Mouse (Mus musculus): Measurements from ENCODE around the gene Efhd1.
A peak's percentile ranks its signal among the peaks of the same experiment; 100 is the strongest.

Efhd1 gene

DNA sequence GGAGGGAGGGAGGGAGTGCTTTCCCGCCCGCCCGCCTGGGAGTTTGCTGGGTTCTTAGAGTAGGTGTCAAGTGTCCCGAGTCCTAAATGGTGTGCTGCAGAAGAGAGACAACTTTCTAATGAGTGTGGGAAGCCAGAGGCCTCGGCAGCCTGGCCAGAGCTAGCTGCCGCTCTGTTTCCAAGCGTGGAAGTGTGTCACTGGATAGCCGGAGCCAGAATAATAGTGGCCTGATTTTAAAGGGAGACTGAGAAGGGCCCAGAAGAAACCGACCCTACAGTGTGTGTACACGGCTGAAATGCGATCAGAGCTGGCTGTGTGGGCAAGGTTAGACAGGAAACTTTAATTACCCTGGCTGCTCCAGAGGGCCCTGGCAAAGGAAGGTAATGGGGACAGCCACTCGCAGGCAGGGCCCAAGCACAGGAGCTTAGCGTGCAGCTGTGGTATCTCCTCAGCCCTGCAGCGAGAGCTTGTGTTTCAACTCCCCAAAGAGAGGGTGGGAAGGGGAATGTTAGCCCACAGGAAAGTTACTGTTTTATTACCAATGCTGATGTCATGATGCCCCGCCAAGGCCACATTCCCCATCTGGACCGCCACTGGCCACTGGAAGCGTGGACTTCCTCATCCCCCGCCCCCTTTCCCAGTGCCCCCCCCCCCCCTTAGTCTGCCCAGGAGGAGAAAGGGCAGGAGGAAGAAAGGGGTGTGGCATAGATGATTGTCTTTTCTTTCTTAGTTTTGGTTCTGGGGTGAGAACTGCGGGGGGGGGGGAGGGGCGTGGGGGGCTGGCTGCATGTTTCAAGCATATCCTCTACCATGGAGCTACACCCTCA lies 6.7 kb downstream of the Efhd1 start:
- DNase-seq = no peak

- DNase-seq = no peak
Observed at GRCm38 (mm10) chr1:87271596-87271995, 7.4 kb downstream of the Efhd1 start.

GRCm38 (mm10) chr1:87272462-87272861 lies 8.3 kb downstream of the Efhd1 start:
- no peak for DNase-seq

- no peak for DNase-seq
Observed at GRCm38 (mm10) chr1:87273514-87273942, 9.4 kb downstream of the Efhd1 start.

GRCm38 (mm10) chr1:87274134-87274533 lies 10.0 kb downstream of the Efhd1 start:
- DNase-seq = no peak

- no peak for DNase-seq
Observed at GRCm38 (mm10) chr1:87275151-87275550, 11.0 kb downstream of the Efhd1 start.

GRCm38 (mm10) chr1:87276056-87276455 lies 11.9 kb downstream of the Efhd1 start:
- no peak for DNase-seq

- DNase-seq = no peak
Observed at GRCm38 (mm10) chr1:87280281-87280680, 16.1 kb downstream of the Efhd1 start.

- no peak for DNase-seq
Observed at GRCm38 (mm10) chr1:87281599-87282412, 17.6 kb downstream of the Efhd1 start.

- DNase-seq = no peak
Observed at GRCm38 (mm10) chr1:87282413-87282788, 18.2 kb downstream of the Efhd1 start.

GRCm38 (mm10) chr1:87283410-87283960 lies 19.3 kb downstream of the Efhd1 start:
- no peak for DNase-seq

DNA sequence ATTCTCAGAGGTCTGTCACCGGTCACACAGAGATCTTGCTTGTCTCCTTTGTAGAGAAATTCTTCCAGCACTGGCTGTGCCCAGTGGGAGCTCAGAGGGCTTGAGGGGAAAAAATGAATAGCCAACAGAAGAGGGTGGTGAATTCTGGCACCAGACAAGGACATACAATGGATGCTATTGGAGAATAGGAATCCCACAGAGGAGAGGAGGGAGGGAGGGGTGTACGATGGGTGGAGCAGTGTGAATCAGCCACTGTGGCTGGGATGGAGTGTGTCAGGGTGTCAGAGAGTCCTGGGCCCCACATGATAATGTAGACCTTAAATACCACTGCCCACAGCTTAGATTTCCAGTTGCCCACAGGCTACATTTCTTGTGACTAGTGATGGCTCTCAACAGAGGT lies 22.9 kb downstream of the Efhd1 start:
- DNase-seq = no peak

GRCm38 (mm10) chr1:87291416-87291815 lies 27.3 kb downstream of the Efhd1 start:
- DNase-seq = no peak

DNA sequence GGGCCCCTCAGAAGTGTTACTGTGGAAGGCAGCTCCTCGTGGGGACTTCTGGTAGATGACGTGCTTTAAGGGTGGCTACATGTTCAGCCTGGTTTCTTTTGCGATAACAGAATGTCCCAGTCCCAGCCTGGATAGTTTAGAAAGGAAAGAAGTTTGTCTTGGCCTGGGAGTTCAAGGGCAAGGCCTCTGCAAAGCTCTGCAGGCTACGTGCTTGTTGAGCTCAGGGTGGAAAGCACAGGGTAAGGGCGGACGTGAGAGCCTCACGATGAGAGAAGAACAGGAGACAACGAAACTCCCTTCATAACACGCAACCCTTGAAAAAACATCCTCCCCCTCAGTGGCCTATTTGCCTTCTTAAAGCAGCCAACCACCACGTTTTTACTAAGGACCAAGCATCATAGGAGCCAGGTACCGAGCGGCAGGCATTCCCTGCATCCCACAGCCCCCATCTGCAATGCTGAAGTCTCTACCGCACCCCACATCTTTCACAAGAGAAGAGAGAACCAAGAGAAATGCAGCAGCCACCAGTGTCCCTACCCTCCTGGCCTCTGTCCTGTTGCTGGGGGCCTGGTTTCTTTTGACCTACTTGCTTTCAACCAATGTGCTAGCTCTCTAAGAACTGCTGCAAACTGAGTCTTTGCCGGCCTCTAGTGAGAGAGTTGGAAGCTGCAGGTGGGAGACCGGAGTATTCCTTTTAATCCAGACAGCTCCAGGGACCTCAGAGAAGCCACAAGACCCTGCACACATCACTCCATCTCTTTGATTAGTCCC lies 28.4 kb downstream of the Efhd1 start:
- DNase-seq = peak; percentile 3

DNA sequence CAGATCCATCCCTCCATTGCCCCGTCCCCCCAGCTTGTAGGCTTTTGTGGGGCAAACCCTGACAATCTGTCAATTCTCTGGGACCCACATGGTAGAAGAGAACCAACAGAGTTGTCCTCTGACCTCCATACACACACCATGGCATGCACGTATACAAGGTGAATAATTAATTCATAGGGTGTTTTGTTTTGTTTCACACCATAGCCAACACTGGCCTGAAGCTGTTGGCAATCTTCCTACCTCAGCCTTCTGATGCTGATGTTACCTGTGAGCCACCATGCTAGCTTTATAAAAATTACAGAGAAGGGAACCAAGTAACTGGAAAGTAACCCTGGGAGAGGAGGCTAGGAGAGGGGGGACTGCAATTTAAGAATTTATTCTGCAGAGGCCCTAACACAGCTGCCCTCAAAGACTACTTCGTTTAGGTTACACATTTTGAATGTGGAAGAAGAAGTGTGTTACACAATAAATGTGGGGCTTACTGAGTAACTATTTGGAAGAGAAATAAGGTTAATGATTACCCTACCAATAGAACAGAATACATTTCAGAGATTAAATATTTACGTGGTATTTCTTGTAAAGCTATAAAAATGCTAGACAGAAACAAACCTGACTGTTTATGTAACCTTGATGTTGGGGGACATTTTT lies 30.0 kb downstream of the Efhd1 start:
- no peak for DNase-seq

DNA sequence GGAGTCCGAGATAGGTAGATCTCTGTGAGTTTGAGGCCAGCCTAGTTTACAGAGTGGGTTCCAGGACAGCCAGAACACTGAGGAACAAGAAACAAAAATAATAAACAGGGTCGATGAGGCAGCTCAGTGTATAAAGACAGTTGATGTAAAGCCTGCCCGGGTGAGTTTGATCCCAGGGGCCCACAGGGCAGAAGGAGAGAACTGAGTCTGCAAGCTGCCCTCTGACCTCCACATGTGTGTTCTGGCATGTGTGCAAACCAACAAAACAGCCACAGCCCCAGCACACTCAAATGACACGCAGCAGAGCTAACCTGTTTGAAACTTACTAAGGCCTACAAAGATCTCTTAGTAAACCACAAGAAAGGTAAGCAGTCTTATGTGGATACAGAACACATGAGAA lies 30.8 kb downstream of the Efhd1 start:
- DNase-seq = no peak

DNA sequence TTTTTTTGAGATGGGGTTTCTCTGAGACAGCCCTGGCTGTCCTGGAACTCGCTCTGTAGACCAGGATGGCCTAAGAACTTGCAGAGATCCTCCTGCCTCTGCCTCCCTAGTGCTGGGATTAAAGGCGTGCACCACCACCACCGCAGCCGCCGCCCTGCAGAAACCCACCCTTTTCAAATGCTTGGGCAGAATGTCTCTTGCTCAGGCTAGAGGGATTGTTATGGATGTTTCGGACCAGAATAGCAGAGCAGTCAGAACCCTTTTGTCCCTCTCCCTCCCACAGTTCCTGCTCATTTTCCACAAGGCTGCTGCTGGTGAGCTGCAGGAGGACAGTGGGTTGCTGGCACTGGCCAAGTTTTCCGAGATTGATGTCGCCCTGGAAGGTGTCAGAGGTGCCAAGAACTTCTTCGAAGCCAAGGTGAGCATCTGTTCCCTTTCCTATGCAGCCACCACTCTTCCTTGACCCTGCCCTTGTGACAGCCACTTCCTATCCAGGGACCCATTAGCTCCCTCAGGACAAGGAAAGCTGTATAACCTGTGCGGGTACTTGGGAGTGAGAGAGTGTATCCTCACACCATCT lies 33.3 kb downstream of the Efhd1 start:
- DNase-seq = no peak

DNA sequence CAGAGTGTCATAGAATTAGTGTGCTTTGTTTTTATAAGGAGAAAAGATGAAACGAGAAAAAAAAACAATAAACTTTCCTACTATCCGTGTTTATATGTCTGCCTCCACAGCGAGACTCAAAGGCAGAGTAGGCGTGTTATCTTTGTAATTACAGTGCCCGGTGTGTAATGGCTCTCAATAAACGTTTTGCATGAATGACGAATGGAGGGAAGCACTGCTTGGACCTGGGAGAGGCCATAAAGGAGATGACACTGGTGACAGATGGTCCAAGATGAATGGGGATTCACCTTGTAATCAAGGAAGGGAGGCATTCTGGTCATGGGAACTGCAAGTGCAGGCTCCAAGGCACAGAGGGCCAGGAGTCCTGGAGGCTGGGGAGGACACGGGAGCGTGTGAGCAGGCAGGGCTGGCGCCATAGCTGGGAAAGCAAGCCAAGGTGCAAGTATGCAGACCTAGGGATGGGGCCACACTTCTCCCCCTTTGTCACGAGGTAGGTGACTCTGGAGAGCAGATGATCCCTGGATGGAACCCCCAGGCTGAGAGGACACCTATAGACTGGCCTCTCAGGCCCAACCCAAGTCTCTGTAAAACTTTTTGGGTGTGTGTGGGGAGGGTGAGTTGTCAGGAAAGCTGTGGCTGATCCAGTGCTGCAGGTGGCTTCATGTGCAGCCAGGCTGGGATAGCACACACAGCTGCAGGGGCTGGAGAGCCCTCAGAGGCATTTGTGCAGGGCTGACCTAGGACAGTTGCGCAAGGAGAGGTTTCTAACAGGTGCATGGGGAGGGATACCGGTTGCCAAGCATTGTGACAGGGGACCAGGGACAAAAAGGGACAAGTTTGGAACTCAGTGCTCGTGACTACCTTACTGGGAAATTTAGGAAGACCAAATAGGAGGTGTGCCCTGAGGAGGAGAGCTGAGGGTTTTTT lies 36.5 kb downstream of the Efhd1 start:
- DNase-seq = no peak

DNA sequence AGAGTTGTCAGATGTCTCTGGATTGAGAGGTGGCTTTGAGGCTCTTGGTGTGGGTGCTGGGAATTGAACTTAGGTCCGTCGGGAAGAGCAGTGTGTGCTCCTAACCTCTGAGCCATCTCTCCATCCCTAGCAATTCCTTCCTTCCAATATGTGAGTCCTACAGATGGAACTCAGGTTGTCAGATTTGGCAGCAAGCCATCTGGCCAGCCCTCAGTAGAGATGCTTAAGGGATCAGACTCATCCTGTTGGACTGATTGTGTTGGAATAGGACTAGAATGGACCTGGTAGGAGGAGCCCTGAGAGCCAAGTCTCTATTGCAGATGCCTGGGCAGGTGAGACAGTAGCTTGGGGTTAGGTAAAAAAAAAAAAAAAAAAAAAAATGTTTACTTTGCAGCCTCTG lies 37.8 kb downstream of the Efhd1 start:
- no peak for DNase-seq

DNA sequence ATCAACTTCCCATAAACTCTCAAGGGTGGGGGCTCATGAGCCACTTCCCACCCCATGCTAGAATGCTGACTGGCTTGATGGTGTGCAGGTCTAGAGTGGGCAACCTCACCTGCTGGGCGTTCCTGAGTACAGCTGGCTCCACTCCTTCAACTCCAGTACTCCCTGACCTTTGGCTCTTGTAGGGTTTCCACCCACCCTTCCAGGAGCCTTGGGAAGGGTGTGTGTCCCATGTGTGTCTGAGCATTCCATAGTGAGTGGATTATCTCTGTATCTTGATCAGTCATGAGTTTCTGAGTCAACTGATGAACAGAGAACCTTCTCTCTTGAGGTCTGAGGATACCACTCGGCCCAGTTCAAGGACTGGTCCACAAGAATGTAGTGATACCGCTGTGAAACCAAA lies 44.8 kb downstream of the Efhd1 start:
- DNase-seq = no peak

- no peak for DNase-seq
Observed at GRCm38 (mm10) chr1:87309621-87310020, 45.5 kb downstream of the Efhd1 start.

Measured in lung, postnatal 36 days (tissue).